Comparison of ENCODE assay signal across 38 mouse cellular contexts in the genomic region with DNA sequence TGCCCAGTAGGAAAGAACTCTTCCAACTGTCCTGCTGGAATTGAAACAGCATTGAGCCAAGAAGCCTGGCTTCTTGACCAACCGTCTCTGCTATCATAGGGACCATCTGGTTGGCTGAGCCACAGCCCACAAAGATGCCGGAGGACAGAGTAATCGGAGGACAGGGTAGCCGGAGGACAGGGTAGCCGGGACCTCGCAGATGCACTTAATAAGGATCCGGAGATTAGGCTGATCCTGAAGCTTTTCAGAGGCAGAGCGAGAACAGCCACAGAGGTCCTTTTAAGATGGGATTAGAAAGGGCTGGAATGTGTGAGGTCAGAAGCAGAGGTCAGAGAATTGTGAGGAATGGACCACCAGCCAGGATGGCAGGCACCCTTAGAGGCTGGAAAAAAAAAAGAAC. TPM values are rescaled to one million over a fixed set of nuclear protein-coding genes. Genes with fewer than 3 reads are reported as not detected.
DNase-seq lines count a peak whose midpoint lies in the region; ATAC-seq and TF ChIP-seq lines count a peak whose summit lies in the region.
"Had no signal": no experiment of that assay in that cellular context is flagged by ENCODE, and none has a peak within 500 bp of the region (broad histone marks: within the 10 kb centered on the region; RNA-seq: fewer than 3 reads in every experiment).

No protein-coding gene starts in this region.

- no peak overlapping the region for H3K4me3 ChIP-seq in hindbrain, embryonic 10.5 days
- no peak overlapping the region for H3K4me3 ChIP-seq in hindbrain, postnatal 0 days (ENCODE audit: low read length)
- H3K4me3 ChIP-seq in limb, embryonic 10.5 days: no peak overlapping the region
- H3K4me3 ChIP-seq: embryonic facial prominence, embryonic 15.5 days; forebrain, embryonic 13.5 days; heart, embryonic 13.5 days; hindbrain, embryonic 15.5 days; kidney, embryonic 15.5 days; layer of hippocampus, adult 2 months; midbrain, embryonic 12.5 days had no signal

- peaks cover 38% of the 10 kb centered on the region for H3K4me1 ChIP-seq in hindbrain, embryonic 10.5 days (replicated peaks)
- H3K4me1 ChIP-seq in hindbrain, postnatal 0 days (ENCODE audit: insufficient read depth, low read length): peaks cover 4% of the 10 kb centered on the region; the same call in 1 of the 2 replicates
- H3K4me1 ChIP-seq in limb, embryonic 10.5 days: peaks cover 26% of the 10 kb centered on the region
- H3K4me1 ChIP-seq: embryonic facial prominence, embryonic 15.5 days; hindbrain, embryonic 15.5 days had no signal

- WGBS in hindbrain, embryonic 10.5 days: 21% methylated on average over 8 of the region's 8 CpGs
- 23% methylated on average over 8 of the region's 8 CpGs for WGBS in hindbrain, postnatal 0 days
- 25% methylated on average over 8 of the region's 8 CpGs for WGBS in limb, embryonic 10.5 days

- no peaks in the 10 kb centered on the region for H3K9me3 ChIP-seq in hindbrain, embryonic 10.5 days
- no peaks in the 10 kb centered on the region for H3K9me3 ChIP-seq in hindbrain, postnatal 0 days (ENCODE audit: low read length)
- H3K9me3 ChIP-seq in limb, embryonic 10.5 days (replicated peaks): no peaks in the 10 kb centered on the region
- H3K9me3 ChIP-seq: embryonic facial prominence, embryonic 15.5 days; forebrain, embryonic 13.5 days; heart, embryonic 13.5 days; hindbrain, embryonic 15.5 days; kidney, embryonic 15.5 days; midbrain, embryonic 12.5 days had no signal

- no peak overlapping the region for H3K27ac ChIP-seq in hindbrain, embryonic 10.5 days
- no peak overlapping the region for H3K27ac ChIP-seq in hindbrain, postnatal 0 days
- 0 out of 2 replicates have a peak overlapping the region, but pooled peaks have one; percentile 42 for H3K27ac ChIP-seq in limb, embryonic 10.5 days
- H3K27ac ChIP-seq: embryonic facial prominence, embryonic 15.5 days; forebrain, embryonic 13.5 days; heart, embryonic 13.5 days; hindbrain, embryonic 15.5 days; kidney, embryonic 15.5 days; layer of hippocampus, adult 2 months; liver, embryonic 14.5 days; midbrain, embryonic 12.5 days; stomach, postnatal 0 days had no signal

- no peaks in the 10 kb centered on the region; the same call in 1 of the 2 replicates for H3K27me3 ChIP-seq in hindbrain, embryonic 10.5 days (ENCODE audit: insufficient read depth, poor library complexity, severe bottlenecking)
- no peaks in the 10 kb centered on the region for H3K27me3 ChIP-seq in hindbrain, postnatal 0 days (ENCODE audit: insufficient read depth, low read length)
- H3K27me3 ChIP-seq in limb, embryonic 10.5 days (ENCODE audit: low read depth, poor library complexity, severe bottlenecking): no peaks in the 10 kb centered on the region
- H3K27me3 ChIP-seq: embryonic facial prominence, embryonic 15.5 days; forebrain, embryonic 13.5 days; heart, embryonic 13.5 days; hindbrain, embryonic 15.5 days; kidney, embryonic 15.5 days had no signal

- H3K4me2 ChIP-seq in hindbrain, postnatal 0 days (ENCODE audit: low read depth, low read length): no peak overlapping the region
- H3K4me2 ChIP-seq: embryonic facial prominence, embryonic 15.5 days; forebrain, embryonic 13.5 days; heart, embryonic 13.5 days; hindbrain, embryonic 15.5 days; kidney, embryonic 15.5 days; lung, embryonic 14.5 days; midbrain, embryonic 12.5 days had no signal

- ATAC-seq in hindbrain, postnatal 0 days: no peak
- ATAC-seq: activated CD4-positive, CD25-positive, alpha-beta regulatory T cell, adult 4 months; forebrain, embryonic 13.5 days had no signal

- H3K9ac ChIP-seq in hindbrain, postnatal 0 days (replicated peaks; ENCODE audit: low read length): no peak overlapping the region
- H3K9ac ChIP-seq: embryonic facial prominence, embryonic 15.5 days; forebrain, embryonic 13.5 days; heart, embryonic 13.5 days; hindbrain, embryonic 15.5 days; kidney, embryonic 15.5 days; liver, embryonic 14.5 days; lung, embryonic 14.5 days; midbrain, embryonic 12.5 days had no signal

- H3K36me3 ChIP-seq in hindbrain, embryonic 10.5 days: no peaks in the 10 kb centered on the region
- no peaks in the 10 kb centered on the region for H3K36me3 ChIP-seq in hindbrain, postnatal 0 days (ENCODE audit: insufficient read depth, low read length)
- H3K36me3 ChIP-seq in limb, embryonic 10.5 days: no peaks in the 10 kb centered on the region
- H3K36me3 ChIP-seq: embryonic facial prominence, embryonic 15.5 days; hindbrain, embryonic 15.5 days; kidney, embryonic 15.5 days; midbrain, embryonic 12.5 days had no signal

- no peak for TF ChIP-seq CTCF in hindbrain, postnatal 0 days (IDR thresholded peaks at IDR 0.05; ENCODE audit: low read depth)

- peak; percentile 20 for DNase-seq in hindbrain, embryonic 10.5 days (ENCODE audit: low spot score)
- DNase-seq in hindbrain, postnatal 0 days (ENCODE audit: low spot score): no peak
- peak; percentile 70 for DNase-seq in embryo, embryonic 10 days (ENCODE audit: low spot score)
- no peak for DNase-seq in limb, embryonic 10.5 days (ENCODE audit: low spot score)
- peak; percentile 49 for DNase-seq in yolk sac, embryonic 10.5 days (ENCODE audit: low spot score)
- DNase-seq in layer of hippocampus, postnatal 10 days (ENCODE audit: low spot score in 2 of 2): no peak
- DNase-seq in left cerebral cortex, adult 9 months (ENCODE audit: low spot score in 2 of 2): no peak
- DNase-seq: adrenal gland, adult 2 months; cerebellum, adult 8-10 months; cerebellum, postnatal 25 days; gastrocnemius, postnatal 36 days; heart, postnatal 10 days; kidney, adult 18-20 months; kidney, postnatal 25 days; liver; lung, embryonic 14.5 days; lung, postnatal 14 days; right cerebral cortex, postnatal 4 days; thymus, adult 2 months; thymus, postnatal 36 days had no signal

RNA-seq across cellular contexts. Expression of a gene that starts 2.3 kb away (rescaled TPM):
- polyA plus RNA-seq in hindbrain, embryonic 10.5 days (2016; fragmentation: Nextera tagmentation; extraction: Ambion mirVana): 0.12 TPM in 2 replicates
- total RNA-seq in hindbrain, postnatal 0 days (2014; rRNA removed): 0.63 TPM in 1 of 2 replicates, not detected in the other
- polyA plus RNA-seq in hindbrain, postnatal 0 days (2015; fragmentation: Nextera tagmentation; extraction: Ambion mirVana): 0.18 TPM in 1 of 2 replicates, not detected in the other
- not detected in 2 replicates for polyA plus RNA-seq in limb, embryonic 10.5 days (2016; fragmentation: Nextera tagmentation; extraction: Ambion mirVana)
- not detected for total RNA-seq in layer of hippocampus, postnatal 10 days (2021)
- total RNA-seq: adrenal gland, adult 2 months; gastrocnemius, adult 18-20 months; heart, adult 8-10 months; heart, postnatal 10 days; hematopoietic stem cell, adult 5-6 weeks; layer of hippocampus, adult 2 months; left cerebral cortex, adult 8-10 months; monocyte, adult 5-6 weeks had no signal
- polyA plus RNA-seq: forebrain, embryonic 13.5 days; frontal cortex, adult 2 months; heart, embryonic 13.5 days; intestine, embryonic 14.5 days; limb, embryonic 11.5 days; liver, embryonic 14.5 days; lung, embryonic 14.5 days; midbrain, embryonic 12.5 days had no signal

RNA-seq across cellular contexts. Expression of a gene that starts 42.2 kb away (rescaled TPM):
- 0.61 and 0.64 TPM in 2 replicates for polyA plus RNA-seq in hindbrain, embryonic 10.5 days (2016; fragmentation: Nextera tagmentation; extraction: Ambion mirVana)
- total RNA-seq in hindbrain, postnatal 0 days (2014; rRNA removed): 2.6 and 3.7 TPM in 2 replicates
- 0.90 and 0.98 TPM in 2 replicates for polyA plus RNA-seq in hindbrain, postnatal 0 days (2015; fragmentation: Nextera tagmentation; extraction: Ambion mirVana)
- 0.36 and 0.93 TPM in 2 replicates for polyA plus RNA-seq in limb, embryonic 10.5 days (2016; fragmentation: Nextera tagmentation; extraction: Ambion mirVana)
- under 1 TPM; 0.57 to 0.60 TPM for total RNA-seq in layer of hippocampus, postnatal 10 days (2021)
- total RNA-seq: hematopoietic stem cell, adult 5-6 weeks; monocyte, adult 5-6 weeks had no signal
- polyA plus RNA-seq: activated CD4-positive, CD25-positive, alpha-beta regulatory T cell, adult 4 months; liver, embryonic 14.5 days had no signal

Comparison
In these comparisons a context has a peak if more than half of its experiments do, and no peak if none do; other contexts are left out.
1. DNase-seq: peak in hindbrain, embryonic 10.5 days (single experiment), embryo, embryonic 10 days (single experiment) and yolk sac, embryonic 10.5 days (single experiment); none in hindbrain, postnatal 0 days (single experiment), limb, embryonic 10.5 days (single experiment), layer of hippocampus, postnatal 10 days (0 of 2) and left cerebral cortex, adult 9 months (0 of 2).